Mouse (Mus musculus): ENCODE measurements around the gene Spred2.

GRCm38 (mm10) chr11:19893233-19893632 is 30.9 kb upstream of the Spred2 start:
- TF ChIP-seq GATA1 (IDR thresholded peaks at IDR 0.05; ENCODE audit: low read length): no peak
- no peak for TF ChIP-seq TAL1 (IDR thresholded peaks at IDR 0.05; ENCODE audit: low read length)
